Mouse (Mus musculus): Measurements from ENCODE around the gene Cox6b2. TPM values are rescaled to one million over a fixed set of nuclear protein-coding genes. Genes with fewer than 3 reads are reported as not detected.

Cox6b2 gene
- polyA plus RNA-seq (2014; fragmentation: Illumina TruSeq; extraction: RNeasy Lipid Tissue Mini Kit (QIAGEN cat#74804); ENCODE audit: low read depth, low replicate concordance), result not detected

GRCm38 (mm10) chr7:4752821-4753570, at the start of gene Cox6b2:
TSS of gene Cox6b2 (minus strand) at chr7:4753094.

GRCm38 (mm10) chr7:4792278-4793212, 39.7 kb upstream of the Cox6b2 start, which contains the start of gene Rpl28:
TSS of gene Rpl28 (plus strand) at chr7:4792874.

GRCm38 (mm10) chr7:4789436-4789935, 36.6 kb upstream of the Cox6b2 start, which contains the start of gene Tmem238:
TSS of gene Tmem238 (minus strand) at chr7:4789656.

GRCm38 (mm10) chr7:4782759-4783158, 29.9 kb upstream of the Cox6b2 start, which contains the start of the genes Il11 and Tmem190:
TSS of gene Il11 (minus strand) at chr7:4782859.
TSS of gene Tmem190 (plus strand) at chr7:4782937.

GRCm38 (mm10) chr7:4771202-4771601, 18.3 kb upstream of the Cox6b2 start, which contains the start of gene Fam71e2:
TSS of gene Fam71e2 (minus strand) at chr7:4771302.

GRCm38 (mm10) chr7:4739544-4740275, 13.2 kb downstream of the Cox6b2 start, which contains the start of gene Kmt5c:
TSS of gene Kmt5c (plus strand) at chr7:4740115.

GRCm38 (mm10) chr7:4725169-4725568, 27.7 kb downstream of the Cox6b2 start, which contains the start of gene Tmem150b:
TSS of gene Tmem150b (minus strand) at chr7:4725249.

Other genes with a start within 250 kb of the Cox6b2 start
- gene Tnnt1, start 236.7 kb downstream of the Cox6b2 start, polyA plus RNA-seq (2014; fragmentation: Illumina TruSeq; extraction: RNeasy Lipid Tissue Mini Kit (QIAGEN cat#74804); ENCODE audit: low read depth, low replicate concordance), result not detected
- gene Tnni3, start 228.9 kb downstream of the Cox6b2 start, polyA plus RNA-seq (2014; fragmentation: Illumina TruSeq; extraction: RNeasy Lipid Tissue Mini Kit (QIAGEN cat#74804); ENCODE audit: low read depth, low replicate concordance), result not detected
- gene Dnaaf3, start 220.6 kb downstream of the Cox6b2 start, polyA plus RNA-seq (2014; fragmentation: Illumina TruSeq; extraction: RNeasy Lipid Tissue Mini Kit (QIAGEN cat#74804); ENCODE audit: low read depth, low replicate concordance), result not detected
- 1.2 TPM for gene Syt5, start 205.6 kb downstream of the Cox6b2 start, polyA plus RNA-seq (2014; fragmentation: Illumina TruSeq; extraction: RNeasy Lipid Tissue Mini Kit (QIAGEN cat#74804); ENCODE audit: low read depth, low replicate concordance)
- 17.8 TPM for gene Ptprh, start 149.1 kb downstream of the Cox6b2 start, polyA plus RNA-seq (2014; fragmentation: Illumina TruSeq; extraction: RNeasy Lipid Tissue Mini Kit (QIAGEN cat#74804); ENCODE audit: low read depth, low replicate concordance)
- 0.88 TPM for gene Tmem86b, start 121.7 kb downstream of the Cox6b2 start, polyA plus RNA-seq (2014; fragmentation: Illumina TruSeq; extraction: RNeasy Lipid Tissue Mini Kit (QIAGEN cat#74804); ENCODE audit: low read depth, low replicate concordance)
- gene Ppp6r1, start 94.1 kb downstream of the Cox6b2 start, polyA plus RNA-seq (2014; fragmentation: Illumina TruSeq; extraction: RNeasy Lipid Tissue Mini Kit (QIAGEN cat#74804); ENCODE audit: low read depth, low replicate concordance), result 12.3 TPM
- gene Hspbp1, start 68.0 kb downstream of the Cox6b2 start, polyA plus RNA-seq (2014; fragmentation: Illumina TruSeq; extraction: RNeasy Lipid Tissue Mini Kit (QIAGEN cat#74804); ENCODE audit: low read depth, low replicate concordance), result not detected
- gene Brsk1, start 62.5 kb downstream of the Cox6b2 start, polyA plus RNA-seq (2014; fragmentation: Illumina TruSeq; extraction: RNeasy Lipid Tissue Mini Kit (QIAGEN cat#74804); ENCODE audit: low read depth, low replicate concordance), result 0.35 TPM
- gene Tmem150b, start 27.8 kb downstream of the Cox6b2 start, polyA plus RNA-seq (2014; fragmentation: Illumina TruSeq; extraction: RNeasy Lipid Tissue Mini Kit (QIAGEN cat#74804); ENCODE audit: low read depth, low replicate concordance), result 4.8 TPM
- gene Kmt5c, start 13.0 kb downstream of the Cox6b2 start, polyA plus RNA-seq (2014; fragmentation: Illumina TruSeq; extraction: RNeasy Lipid Tissue Mini Kit (QIAGEN cat#74804); ENCODE audit: low read depth, low replicate concordance), result 3.9 TPM
- gene Fam71e2, start 18.2 kb upstream of the Cox6b2 start, polyA plus RNA-seq (2014; fragmentation: Illumina TruSeq; extraction: RNeasy Lipid Tissue Mini Kit (QIAGEN cat#74804); ENCODE audit: low read depth, low replicate concordance), result not detected
- gene Il11, start 29.8 kb upstream of the Cox6b2 start, polyA plus RNA-seq (2014; fragmentation: Illumina TruSeq; extraction: RNeasy Lipid Tissue Mini Kit (QIAGEN cat#74804); ENCODE audit: low read depth, low replicate concordance), result 0.38 TPM
- not detected for gene Tmem190, start 29.8 kb upstream of the Cox6b2 start, polyA plus RNA-seq (2014; fragmentation: Illumina TruSeq; extraction: RNeasy Lipid Tissue Mini Kit (QIAGEN cat#74804); ENCODE audit: low read depth, low replicate concordance)
- 1.2 TPM for gene Tmem238, start 36.6 kb upstream of the Cox6b2 start, polyA plus RNA-seq (2014; fragmentation: Illumina TruSeq; extraction: RNeasy Lipid Tissue Mini Kit (QIAGEN cat#74804); ENCODE audit: low read depth, low replicate concordance)
- gene Rpl28, start 39.8 kb upstream of the Cox6b2 start, polyA plus RNA-seq (2014; fragmentation: Illumina TruSeq; extraction: RNeasy Lipid Tissue Mini Kit (QIAGEN cat#74804); ENCODE audit: low read depth, low replicate concordance), result 18.9 TPM
- gene Ube2s, start 59.5 kb upstream of the Cox6b2 start, polyA plus RNA-seq (2014; fragmentation: Illumina TruSeq; extraction: RNeasy Lipid Tissue Mini Kit (QIAGEN cat#74804); ENCODE audit: low read depth, low replicate concordance), result 2.9 TPM
- gene Shisa7, start 91.6 kb upstream of the Cox6b2 start, polyA plus RNA-seq (2014; fragmentation: Illumina TruSeq; extraction: RNeasy Lipid Tissue Mini Kit (QIAGEN cat#74804); ENCODE audit: low read depth, low replicate concordance), result 0.66 TPM
- 1.4 TPM for gene Isoc2b, start 117.2 kb upstream of the Cox6b2 start, polyA plus RNA-seq (2014; fragmentation: Illumina TruSeq; extraction: RNeasy Lipid Tissue Mini Kit (QIAGEN cat#74804); ENCODE audit: low read depth, low replicate concordance)
- gene Isoc2a, start 124.1 kb upstream of the Cox6b2 start, polyA plus RNA-seq (2014; fragmentation: Illumina TruSeq; extraction: RNeasy Lipid Tissue Mini Kit (QIAGEN cat#74804); ENCODE audit: low read depth, low replicate concordance), result 0.44 TPM
- gene Gm36210, start 153.4 kb upstream of the Cox6b2 start, polyA plus RNA-seq (2014; fragmentation: Illumina TruSeq; extraction: RNeasy Lipid Tissue Mini Kit (QIAGEN cat#74804); ENCODE audit: low read depth, low replicate concordance), result not detected
- not detected for gene Zfp628, start 162.1 kb upstream of the Cox6b2 start, polyA plus RNA-seq (2014; fragmentation: Illumina TruSeq; extraction: RNeasy Lipid Tissue Mini Kit (QIAGEN cat#74804); ENCODE audit: low read depth, low replicate concordance)
- 1.5 TPM for gene Nat14, start 168.9 kb upstream of the Cox6b2 start, polyA plus RNA-seq (2014; fragmentation: Illumina TruSeq; extraction: RNeasy Lipid Tissue Mini Kit (QIAGEN cat#74804); ENCODE audit: low read depth, low replicate concordance)
- gene Ssc5d, start 172.7 kb upstream of the Cox6b2 start, polyA plus RNA-seq (2014; fragmentation: Illumina TruSeq; extraction: RNeasy Lipid Tissue Mini Kit (QIAGEN cat#74804); ENCODE audit: low read depth, low replicate concordance), result 0.38 TPM
- gene Sbk2, start 211.3 kb upstream of the Cox6b2 start, polyA plus RNA-seq (2014; fragmentation: Illumina TruSeq; extraction: RNeasy Lipid Tissue Mini Kit (QIAGEN cat#74804); ENCODE audit: low read depth, low replicate concordance), result not detected
- gene Sbk3, start 218.1 kb upstream of the Cox6b2 start, polyA plus RNA-seq (2014; fragmentation: Illumina TruSeq; extraction: RNeasy Lipid Tissue Mini Kit (QIAGEN cat#74804); ENCODE audit: low read depth, low replicate concordance), result not detected
- gene Zfp579, start 243.1 kb upstream of the Cox6b2 start, polyA plus RNA-seq (2014; fragmentation: Illumina TruSeq; extraction: RNeasy Lipid Tissue Mini Kit (QIAGEN cat#74804); ENCODE audit: low read depth, low replicate concordance), result 36.0 TPM

All from sigmoid colon, adult 10 weeks (tissue).